Mouse (Mus musculus) embryonic fibroblast, embryonic 13.5 days (primary cell): ENCODE data around the gene Spsb1.

Experiments used
- CTCF ChIP-seq: IDR thresholded peaks from 2 replicates; pipeline ENCODE4 v1.5.1; 2011; ENCODE audit warnings: mild to moderate bottlenecking, control low read depth, low read length, moderate library complexity, borderline replicate concordance; ENCODE audit not compliant: insufficient read depth
- POLR2A ChIP-seq: IDR thresholded peaks from 2 replicates; pipeline ENCODE4 v1.6.1; 2011; ENCODE audit warnings: low read depth, mild to moderate bottlenecking, control low read depth, low read length, moderate library complexity

- TF ChIP-seq CTCF (no peak), POLR2A (no peak)
These were observed 66.7 kb downstream of the Spsb1 start for GRCm38 (mm10) chr4:149888156-149888555.
